Mouse (Mus musculus) limb, embryonic 10.5 days (tissue): ENCODE measurements at regions not wholly inside any gene's neighbourhood (a gene's known extent, or its start where the extent isn't known, plus 50 kb on each side); places are given as distances from the start of the nearest gene placed in this dataset.
A peak's percentile ranks its signal among the peaks of the same experiment; 100 is the strongest.

ENCODE experiments used
- DNase-seq: peaks from one replicate; pipeline ENCODE4 v3.0.0-alpha.2; 2017; ENCODE audit warnings: low spot score
- H3K27ac ChIP-seq: fragments of 300-500 bp; sonication (generic); 2 replicates; pipeline ENCODE4 v1.5.1; 2016; ENCODE audit warnings: mild to moderate bottlenecking
- H3K27me3 ChIP-seq: fragments of 300-500 bp; sonication (generic); 2 replicates; pipeline ENCODE4 v1.6.1; 2016; ENCODE audit warnings: low read depth, mild to moderate bottlenecking; ENCODE audit not compliant: poor library complexity, severe bottlenecking
- H3K36me3 ChIP-seq: fragments of 300-500 bp; sonication (generic); 2 replicates; pipeline ENCODE4 v1.6.1; 2016; ENCODE audit warnings: mild to moderate bottlenecking, moderate library complexity
- H3K4me1 ChIP-seq: fragments of 300-500 bp; sonication (generic); 2 replicates; pipeline ENCODE4 v1.6.1; 2016
- H3K4me3 ChIP-seq: fragments of 300-500 bp; sonication (generic); 2 replicates; pipeline ENCODE4 v1.5.1; 2016; ENCODE audit warnings: mild to moderate bottlenecking, moderate library complexity
- H3K9me3 ChIP-seq: fragments of 300-500 bp; sonication (generic); replicated peaks from 2 replicates; pipeline ENCODE4 v1.6.1; 2016; ENCODE audit warnings: mild to moderate bottlenecking
- WGBS: fragments of 180-500 bp; shearing (Covaris S2); methylation state at CpG from one replicate; pipeline ENCODE4 v1.1.7; 2016; 5-methylcytosine and 5-hydroxymethylcytosine counted together

DNA sequence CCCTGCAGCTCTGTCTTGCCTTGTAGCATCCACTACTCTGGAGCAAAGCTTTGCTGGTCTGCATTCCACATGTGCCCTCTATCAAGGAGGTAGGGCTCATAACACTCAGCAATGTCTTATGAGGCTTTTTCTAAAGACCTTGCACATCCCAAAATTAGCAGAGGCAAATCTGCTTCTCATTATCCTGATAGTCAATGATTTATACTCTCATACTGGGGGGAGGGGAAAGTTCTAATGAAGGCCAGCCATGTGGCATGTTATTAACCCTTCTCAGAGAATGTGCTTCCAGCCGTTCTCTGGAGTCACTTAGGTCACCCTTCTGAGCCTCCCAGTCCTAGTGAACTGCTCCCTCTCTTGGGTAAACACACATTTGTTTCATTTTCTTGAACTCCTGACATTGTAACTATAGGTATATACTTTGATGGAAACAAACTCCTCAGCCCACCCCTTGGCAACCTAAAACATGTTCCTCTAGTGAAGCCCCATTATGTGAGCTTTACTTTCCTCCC lies 307.7 kb upstream of the Nt5c1b start:
- Histone ChIP-seq H3K27me3 (no peaks in the 10 kb centered on the region), H3K4me1 (peaks cover 22% of the 10 kb centered on the region), H3K9me3 (no peaks in the 10 kb centered on the region), H3K36me3 (no peaks in the 10 kb centered on the region), H3K4me3 (no peak overlapping the region), H3K27ac (peak overlapping the region; percentile 73)
- WGBS: 4% methylated on average over 1 of the region's 1 CpGs
- peak; percentile 47 for DNase-seq

DNA sequence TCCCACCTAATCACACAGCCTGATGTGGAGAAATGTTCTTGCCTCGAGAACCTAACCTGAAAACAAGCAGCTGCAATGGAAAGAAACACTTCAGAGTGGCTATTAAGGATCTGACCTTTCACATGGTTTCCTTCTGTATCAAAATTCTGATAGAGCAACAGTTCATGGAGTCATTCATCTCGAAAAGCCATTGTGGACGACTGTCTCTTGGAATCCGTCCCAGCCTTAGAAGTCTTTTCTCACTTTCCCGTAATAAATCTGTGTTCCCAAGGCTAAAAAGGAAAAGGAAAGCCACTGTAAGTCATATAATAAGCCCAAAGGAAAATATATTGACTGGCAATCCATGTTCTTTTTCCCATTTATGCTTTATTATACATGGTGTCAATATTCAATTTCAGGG lies 291.4 kb upstream of the Nt5c1b start:
- no peak for DNase-seq
- H3K4me1 ChIP-seq: no peaks in the 10 kb centered on the region
- no peak overlapping the region for H3K27ac ChIP-seq
- no peaks in the 10 kb centered on the region for H3K9me3 ChIP-seq
- H3K36me3 ChIP-seq: no peaks in the 10 kb centered on the region
- no peaks in the 10 kb centered on the region for H3K27me3 ChIP-seq
- WGBS: 83% methylated on average over 5 of the region's 5 CpGs
- no peak overlapping the region for H3K4me3 ChIP-seq

DNA sequence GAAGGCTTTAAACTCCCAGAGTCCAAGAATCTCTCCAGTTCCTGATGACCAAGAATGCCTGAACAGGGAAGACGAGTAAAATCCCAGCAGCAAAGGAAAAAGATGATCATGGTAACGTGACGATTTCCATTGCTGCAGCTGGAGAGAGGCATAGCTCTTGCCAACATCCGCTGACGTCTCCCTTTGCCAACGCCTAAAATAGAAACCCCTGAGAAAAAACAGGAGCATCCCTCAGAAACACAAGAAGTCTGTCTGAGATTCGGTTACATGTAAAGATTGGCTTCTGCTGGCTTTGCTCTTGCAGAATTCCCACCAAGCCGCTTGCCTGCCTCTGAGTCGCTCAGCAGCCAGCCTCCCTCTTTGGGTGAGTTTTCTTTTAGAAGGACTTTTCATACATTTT lies 290.3 kb upstream of the Nt5c1b start:
- DNase-seq: no peak

GRCm38 (mm10) chr12:10112874-10113453 lies 256.8 kb upstream of the Nt5c1b start:
- Histone ChIP-seq H3K9me3 (no peaks in the 10 kb centered on the region), H3K4me3 (no peak overlapping the region), H3K27ac (no peak overlapping the region), H3K27me3 (no peaks in the 10 kb centered on the region), H3K36me3 (no peaks in the 10 kb centered on the region), H3K4me1 (no peaks in the 10 kb centered on the region)
- 85% methylated on average over 1 of the region's 1 CpGs for WGBS
- no peak for DNase-seq

More for the DNA sequence above, 290.3 kb upstream of the Nt5c1b start:
- Histone ChIP-seq H3K36me3 (no peaks in the 10 kb centered on the region), H3K4me3 (no peak overlapping the region), H3K27ac (no peak overlapping the region), H3K9me3 (no peaks in the 10 kb centered on the region), H3K4me1 (no peaks in the 10 kb centered on the region), H3K27me3 (no peaks in the 10 kb centered on the region)
- WGBS: 83% methylated on average over 9 of the region's 9 CpGs

DNA sequence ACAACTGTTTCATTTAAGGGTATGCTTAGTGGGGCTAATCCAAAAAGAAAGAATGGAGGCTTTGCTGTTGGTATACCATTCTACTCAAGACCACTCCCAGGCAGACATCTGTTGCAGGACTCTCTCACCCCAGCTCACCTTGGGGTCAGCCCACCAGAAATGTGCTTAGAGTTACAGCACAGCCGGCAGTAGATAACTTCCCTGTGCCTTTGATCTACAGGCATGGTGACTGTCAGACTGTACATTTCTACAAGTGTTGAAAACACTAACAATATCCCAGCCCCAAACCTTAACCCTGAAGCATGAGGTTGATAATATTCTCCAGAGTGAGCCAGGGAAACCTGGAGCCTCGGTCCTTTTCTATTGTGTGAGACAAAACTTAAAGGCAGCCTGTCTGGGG lies 247.7 kb upstream of the Nt5c1b start:
- H3K27ac ChIP-seq: peak overlapping the region; percentile 26; the same call in 1 of the 2 replicates
- H3K27me3 ChIP-seq: no peaks in the 10 kb centered on the region
- peaks cover 33% of the 10 kb centered on the region for H3K4me1 ChIP-seq
- H3K36me3 ChIP-seq: no peaks in the 10 kb centered on the region
- 16% methylated on average over 2 of the region's 2 CpGs for WGBS
- peak; percentile 61 for DNase-seq
- no peak overlapping the region for H3K4me3 ChIP-seq
- H3K9me3 ChIP-seq: no peaks in the 10 kb centered on the region

GRCm38 (mm10) chr12:10127995-10128573 lies 241.7 kb upstream of the Nt5c1b start:
- no peaks in the 10 kb centered on the region for H3K27me3 ChIP-seq
- no peaks in the 10 kb centered on the region for H3K36me3 ChIP-seq
- H3K4me1 ChIP-seq: peaks cover 40% of the 10 kb centered on the region
- H3K4me3 ChIP-seq: no peak overlapping the region
- H3K9me3 ChIP-seq: no peaks in the 10 kb centered on the region
- no peak overlapping the region for H3K27ac ChIP-seq
- no peak for DNase-seq
- 17% methylated on average over 3 of the region's 3 CpGs for WGBS

DNA sequence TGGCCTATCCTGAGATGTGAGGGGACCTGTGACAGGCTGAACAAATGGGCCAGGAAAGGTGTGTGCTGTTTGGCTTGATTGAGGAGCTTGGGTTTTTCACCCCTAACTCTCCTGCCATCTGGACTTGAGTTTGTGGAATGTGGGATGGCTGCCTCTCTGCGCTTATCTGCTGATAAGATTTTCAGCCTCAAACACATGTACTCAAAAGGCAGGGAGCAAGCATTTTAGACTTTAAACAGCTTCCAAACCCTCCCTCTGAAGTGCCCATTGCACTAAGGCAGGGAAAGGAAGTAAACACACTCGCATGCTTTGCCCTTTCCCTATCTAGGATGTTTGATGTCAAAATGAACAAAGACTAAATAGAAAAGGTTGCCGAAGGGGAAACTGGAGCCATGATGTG lies 235.6 kb upstream of the Nt5c1b start:
- WGBS: 14% methylated on average over 3 of the region's 3 CpGs
- H3K4me3 ChIP-seq: no peak overlapping the region
- H3K36me3 ChIP-seq: no peaks in the 10 kb centered on the region
- no peaks in the 10 kb centered on the region for H3K9me3 ChIP-seq
- H3K4me1 ChIP-seq: peaks cover 9% of the 10 kb centered on the region; the same call in 1 of the 2 replicates
- H3K27me3 ChIP-seq: no peaks in the 10 kb centered on the region
- no peak overlapping the region for H3K27ac ChIP-seq
- no peak for DNase-seq

- Histone ChIP-seq H3K27ac (no peak overlapping the region), H3K4me1 (peaks cover 12% of the 10 kb centered on the region), H3K27me3 (no peaks in the 10 kb centered on the region), H3K9me3 (no peaks in the 10 kb centered on the region), H3K4me3 (no peak overlapping the region), H3K36me3 (no peaks in the 10 kb centered on the region)
- WGBS: 12% methylated on average over 2 of the region's 2 CpGs
- DNase-seq: no peak
Measured at GRCm38 (mm10) chr12:10135915-10136314, 233.9 kb upstream of the Nt5c1b start.

DNA sequence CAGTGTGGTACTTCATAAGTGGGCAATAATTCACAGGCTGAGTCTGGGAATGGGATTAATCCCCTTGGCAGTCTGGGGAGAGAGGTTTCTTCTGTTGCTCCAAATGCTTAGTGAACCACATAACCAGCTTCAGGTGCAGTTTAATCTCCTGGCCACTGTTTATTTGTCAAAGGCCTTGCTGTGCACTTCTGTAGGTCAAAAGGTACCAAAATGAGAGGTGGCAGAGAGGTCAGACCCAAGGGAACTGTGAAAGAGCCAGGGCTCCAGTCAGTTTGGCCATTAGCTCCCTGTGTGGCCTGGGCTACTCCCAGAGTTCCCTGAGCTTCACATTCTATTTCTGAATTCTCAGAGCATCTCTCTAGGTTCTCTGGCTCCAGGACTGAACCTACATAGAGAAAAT lies 229.6 kb upstream of the Nt5c1b start:
- H3K4me3 ChIP-seq: no peak overlapping the region
- peaks cover 7% of the 10 kb centered on the region for H3K4me1 ChIP-seq
- H3K27ac ChIP-seq: no peak overlapping the region
- DNase-seq: no peak
- H3K9me3 ChIP-seq: no peaks in the 10 kb centered on the region
- no peaks in the 10 kb centered on the region for H3K36me3 ChIP-seq
- H3K27me3 ChIP-seq: no peaks in the 10 kb centered on the region

GRCm38 (mm10) chr12:10160837-10161236 lies 208.9 kb upstream of the Nt5c1b start:
- no peak overlapping the region for H3K4me3 ChIP-seq
- no peaks in the 10 kb centered on the region for H3K27me3 ChIP-seq
- H3K9me3 ChIP-seq: no peaks in the 10 kb centered on the region
- no peaks in the 10 kb centered on the region for H3K4me1 ChIP-seq
- no peaks in the 10 kb centered on the region for H3K36me3 ChIP-seq
- H3K27ac ChIP-seq: no peak overlapping the region
- no peak for DNase-seq
- WGBS: 86% methylated on average over 1 of the region's 1 CpGs

DNA sequence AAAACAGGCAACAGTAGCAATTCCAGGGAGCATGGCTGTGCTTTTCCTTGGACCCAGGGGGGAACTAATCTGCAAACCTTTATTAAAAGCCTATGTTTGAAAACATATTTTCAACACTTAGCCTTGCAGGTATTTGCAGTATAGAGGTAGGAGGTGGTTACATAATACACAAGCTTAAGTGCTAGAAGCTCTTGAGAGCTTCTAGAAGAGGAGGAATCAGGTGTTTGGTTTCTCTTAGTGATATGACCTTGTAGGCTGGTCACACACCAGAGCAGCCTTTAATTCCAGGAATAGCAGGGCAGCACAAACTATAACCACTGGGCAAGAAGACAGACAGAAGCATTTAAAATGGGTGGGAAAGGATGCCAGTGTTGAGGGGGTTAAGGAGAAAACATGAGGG lies 201.7 kb upstream of the Nt5c1b start:
- Histone ChIP-seq H3K27me3 (no peaks in the 10 kb centered on the region), H3K9me3 (no peaks in the 10 kb centered on the region), H3K4me1 (no peaks in the 10 kb centered on the region), H3K4me3 (no peak overlapping the region), H3K36me3 (no peaks in the 10 kb centered on the region), H3K27ac (no peak overlapping the region)
- DNase-seq: no peak

DNA sequence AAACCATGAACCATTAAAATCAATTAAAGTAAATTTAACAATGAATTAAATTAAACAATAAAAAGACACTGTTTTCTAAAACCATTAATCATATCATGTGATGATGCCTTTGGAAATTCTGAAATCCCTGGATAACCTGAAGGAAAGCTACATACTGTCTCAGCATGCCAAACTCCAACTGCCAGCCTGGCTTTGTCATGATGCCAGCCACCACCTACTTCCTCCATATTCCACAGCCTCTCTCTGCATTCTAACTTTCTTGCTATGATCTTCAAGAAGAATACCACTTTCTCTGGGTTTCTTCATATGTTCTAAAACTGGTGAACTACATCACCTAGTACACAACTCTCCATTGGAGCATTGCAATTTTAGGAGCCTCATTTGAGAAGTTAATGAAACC lies 201.2 kb upstream of the Nt5c1b start:
- Histone ChIP-seq H3K4me3 (no peak overlapping the region), H3K27ac (no peak overlapping the region), H3K4me1 (no peaks in the 10 kb centered on the region), H3K9me3 (no peaks in the 10 kb centered on the region), H3K27me3 (no peaks in the 10 kb centered on the region), H3K36me3 (no peaks in the 10 kb centered on the region)
- no peak for DNase-seq

DNA sequence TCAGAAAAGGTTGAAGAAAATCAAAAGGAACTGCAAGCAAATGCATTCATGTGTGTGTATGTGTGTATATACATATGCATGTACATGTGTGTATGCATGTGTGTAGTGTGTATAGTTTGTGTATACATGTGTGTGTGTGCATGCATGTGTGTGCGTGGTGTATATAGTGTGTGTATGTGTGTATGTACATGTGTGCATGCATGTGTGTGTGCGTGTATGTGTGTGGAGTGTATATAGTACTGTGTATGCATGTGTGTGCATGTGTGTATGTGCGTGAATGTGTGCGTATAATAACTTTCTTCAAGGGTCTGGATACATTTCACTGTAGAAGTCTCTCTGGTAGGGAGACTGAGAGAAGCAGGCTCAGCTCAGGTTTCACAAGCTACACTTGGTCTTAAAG lies 191.1 kb upstream of the Nt5c1b start:
- 93% methylated on average over 4 of the region's 4 CpGs for WGBS
- H3K27me3 ChIP-seq: no peaks in the 10 kb centered on the region
- H3K9me3 ChIP-seq: no peaks in the 10 kb centered on the region
- H3K4me1 ChIP-seq: peaks cover 23% of the 10 kb centered on the region
- no peak for DNase-seq
- H3K4me3 ChIP-seq: no peak overlapping the region
- H3K27ac ChIP-seq: no peak overlapping the region
- H3K36me3 ChIP-seq: no peaks in the 10 kb centered on the region
